Mouse (Mus musculus): Measurements from ENCODE around the gene Speer1. TPM values are rescaled to one million over a fixed set of nuclear protein-coding genes. Genes with fewer than 3 reads are reported as not detected.
"Not testable (repeated sequence)": the region's sequence is repeated elsewhere in the genome, so short reads cannot be mapped to it uniquely, and the experiment has no call there.

Gene Speer1
- not detected in 2 replicates for total RNA-seq (2012; rRNA removed)

DNA sequence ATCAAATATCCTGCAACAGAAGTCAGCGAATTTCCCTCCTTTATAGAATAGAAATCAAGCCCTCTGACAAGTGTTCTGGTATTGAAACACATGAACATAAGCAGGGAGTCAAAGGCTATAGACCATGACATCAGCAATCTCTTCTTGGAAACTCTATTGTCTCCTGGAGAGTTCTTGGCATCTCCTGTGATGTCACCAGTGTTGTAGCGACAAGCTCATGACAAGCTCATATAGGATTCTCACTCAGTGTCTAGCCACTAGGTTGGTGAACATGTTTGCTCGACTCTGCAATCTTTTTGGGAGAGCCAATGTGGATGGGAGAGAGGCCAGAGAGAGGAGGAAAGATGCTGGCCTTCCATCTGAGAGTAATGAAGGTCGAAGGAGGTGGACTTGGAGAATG, at the start of gene Speer1:
Speer1 (plus strand) TSS at position 301 of the 400 bp plus-strand sequence.
- H3K9ac ChIP-seq (ENCODE audit: insufficient read depth, low read depth, low read length, poor library complexity, severe bottlenecking), result not testable (repeated sequence)

More for the DNA sequence above, at the start of gene Speer1:
- DNase-seq (ENCODE audit: low read depth, low spot score); H3K4me1 ChIP-seq (ENCODE audit: control insufficient read depth in 2 of 2, insufficient read depth in 2 of 2, low read length in 2 of 2, poor library complexity in 1 of 2); H3K27ac ChIP-seq (ENCODE audit: insufficient read depth, low read depth, low read length, poor library complexity, severe bottlenecking); H3K4me3 ChIP-seq (ENCODE audit: insufficient read depth in 1 of 2, low read depth in 1 of 2, low read length in 2 of 2, poor library complexity in 1 of 2, severe bottlenecking in 1 of 2); in situ Hi-C loops (cut with MboI; ENCODE audit: low sequenced_read_pairs in 2 of 2, unreplicated experiment in 2 of 2); H3K36me3 ChIP-seq (ENCODE audit: control insufficient read depth, insufficient read depth, low read length, poor library complexity, severe bottlenecking); H3K9me3 ChIP-seq (ENCODE audit: control insufficient read depth, insufficient read depth, low read depth, low read length): not testable (repeated sequence)

Other genes with a start within 250 kb of the Speer1 start
- gene Gm8879, start 213.9 kb upstream of the Speer1 start, total RNA-seq (2012; rRNA removed), result not detected in 2 replicates
- not detected in 2 replicates for gene Gm5861, start 158.4 kb upstream of the Speer1 start, total RNA-seq (2012; rRNA removed)
- gene Gm8890, start 85.5 kb upstream of the Speer1 start, total RNA-seq (2012; rRNA removed), result not detected in 2 replicates
- gene Gm8897, start 74.9 kb downstream of the Speer1 start, total RNA-seq (2012; rRNA removed), result not detected in 2 replicates
- not detected in 2 replicates for gene Gm8906, start 161.2 kb downstream of the Speer1 start, total RNA-seq (2012; rRNA removed)

All from ES-E14 (cell line).